ENCODE assay signal across 28 mouse cellular contexts in genomic region chr19:4451965-4452364, GRCm38 (mm10). TPM values are rescaled to one million over a fixed set of nuclear protein-coding genes. Genes with fewer than 3 reads are reported as not detected.
A peak's percentile ranks its signal among the peaks of the same experiment; 100 is the strongest.
DNase-seq lines count a peak whose midpoint lies in the region; ATAC-seq lines count a peak whose summit lies in the region.
"Had no signal": no experiment of that assay in that cellular context is flagged by ENCODE, and none has a peak within 500 bp of the region (broad histone marks: within the 10 kb centered on the region; RNA-seq: fewer than 3 reads in every experiment).

No protein-coding gene starts in this region.

- H3K27ac ChIP-seq in hindbrain, embryonic 13.5 days: no peak overlapping the region
- no peak overlapping the region for H3K27ac ChIP-seq in hindbrain, embryonic 11.5 days (ENCODE audit: low read depth, low read length)
- no peak overlapping the region for H3K27ac ChIP-seq in liver, embryonic 13.5 days
- H3K27ac ChIP-seq in embryonic facial prominence, embryonic 13.5 days: no peak overlapping the region
- H3K27ac ChIP-seq in intestine, embryonic 15.5 days: no peak overlapping the region
- H3K27ac ChIP-seq: forebrain, embryonic 10.5 days; heart, embryonic 15.5 days; limb, embryonic 15.5 days; midbrain, embryonic 10.5 days; neural tube, embryonic 15.5 days had no signal

- H3K4me1 ChIP-seq in hindbrain, embryonic 13.5 days (replicated peaks): peaks cover 14% of the 10 kb centered on the region
- no peaks in the 10 kb centered on the region; the same call in 1 of the 2 replicates for H3K4me1 ChIP-seq in hindbrain, embryonic 11.5 days (replicated peaks; ENCODE audit: control insufficient read depth, insufficient read depth, low read length)
- 0 out of 2 replicates have a peak, but pooled peaks cover 4% of the 10 kb centered on the region for H3K4me1 ChIP-seq in liver, embryonic 13.5 days (replicated peaks)
- peaks cover 22% of the 10 kb centered on the region for H3K4me1 ChIP-seq in embryonic facial prominence, embryonic 13.5 days
- H3K4me1 ChIP-seq in intestine, embryonic 15.5 days (replicated peaks): 0 out of 2 replicates have a peak, but pooled peaks cover 4% of the 10 kb centered on the region

- peaks cover under 1% of the 10 kb centered on the region; the same call in 1 of the 2 replicates for H3K27me3 ChIP-seq in hindbrain, embryonic 13.5 days
- H3K27me3 ChIP-seq in hindbrain, embryonic 11.5 days (ENCODE audit: control insufficient read depth, insufficient read depth, low read length): no peaks in the 10 kb centered on the region
- H3K27me3 ChIP-seq in liver, embryonic 13.5 days: peaks cover 4% of the 10 kb centered on the region; the same call in 1 of the 2 replicates
- no peaks in the 10 kb centered on the region for H3K27me3 ChIP-seq in embryonic facial prominence, embryonic 13.5 days
- H3K27me3 ChIP-seq in intestine, embryonic 15.5 days (replicated peaks): no peaks in the 10 kb centered on the region
- H3K27me3 ChIP-seq: limb, embryonic 15.5 days; neural tube, embryonic 15.5 days had no signal

- 23% methylated on average over 5 of the region's 5 CpGs for WGBS in hindbrain, embryonic 13.5 days
- WGBS in hindbrain, embryonic 11.5 days: 15% methylated on average over 5 of the region's 5 CpGs
- 35% methylated on average over 5 of the region's 5 CpGs for WGBS in liver, embryonic 13.5 days (ENCODE audit: insufficient replicate concordance)
- 17% methylated on average over 5 of the region's 5 CpGs for WGBS in embryonic facial prominence, embryonic 13.5 days
- whole genome bisulfite sequencing in intestine, embryonic 15.5 days: 48% methylated on average over 5 of the region's 5 CpGs

- ATAC-seq in cerebellum, adult (ENCODE audit: insufficient number of reproducible peaks, low FRiP score, low TSS enrichment): 0 out of 2 replicates have a peak, but pooled peaks have one; percentile 20
- no peak for ATAC-seq in hindbrain, embryonic 13.5 days (ENCODE audit: low FRiP score)
- no peak for ATAC-seq in hindbrain, embryonic 11.5 days (ENCODE audit: low FRiP score)
- ATAC-seq in liver, embryonic 13.5 days (ENCODE audit: low read depth): peak; percentile 29; the same call in 1 of the 2 replicates
- ATAC-seq in embryonic facial prominence, embryonic 13.5 days (ENCODE audit: insufficient number of reproducible peaks, insufficient read depth, low FRiP score, low TSS enrichment, low read depth): 0 out of 2 replicates have a peak, but pooled peaks have one; percentile 34
- ATAC-seq in intestine, embryonic 15.5 days: no peak
- ATAC-seq: forebrain, postnatal 0 days; inflammation-experienced regulatory T-cells, adult 6 months; midbrain, embryonic 16.5 days had no signal

- DNase-seq in cerebellum, postnatal 4 days (ENCODE audit: low spot score in 2 of 2): no peak
- no peak for DNase-seq in hindbrain, embryonic 11.5 days (ENCODE audit: low spot score)
- DNase-seq in liver, embryonic 13.5 days: no peak
- no peak for DNase-seq in liver
- DNase-seq: adrenal gland, postnatal 36 days; cerebellum, adult 11 months; cerebellum, postnatal 36 days; gastrocnemius, postnatal 14 days; heart, adult 11 months; heart, postnatal 4 days; kidney, adult 8-10 months; kidney, postnatal 14 days; lung, adult 18-20 months; lung, postnatal 10 days had no signal

- H3K36me3 ChIP-seq in hindbrain, embryonic 13.5 days: no peaks in the 10 kb centered on the region
- no peaks in the 10 kb centered on the region for H3K36me3 ChIP-seq in hindbrain, embryonic 11.5 days (ENCODE audit: control insufficient read depth, insufficient read depth, low read length)
- H3K36me3 ChIP-seq in liver, embryonic 13.5 days: no peaks in the 10 kb centered on the region
- no peaks in the 10 kb centered on the region for H3K36me3 ChIP-seq in embryonic facial prominence, embryonic 13.5 days
- H3K36me3 ChIP-seq in intestine, embryonic 15.5 days: no peaks in the 10 kb centered on the region
- H3K36me3 ChIP-seq: forebrain, embryonic 10.5 days; heart, embryonic 15.5 days; limb, embryonic 15.5 days; midbrain, embryonic 10.5 days; neural tube, embryonic 15.5 days had no signal

- H3K4me3 ChIP-seq in hindbrain, embryonic 13.5 days: no peak overlapping the region
- no peak overlapping the region for H3K4me3 ChIP-seq in hindbrain, embryonic 11.5 days (ENCODE audit: low read depth, low read length)
- no peak overlapping the region for H3K4me3 ChIP-seq in liver, embryonic 13.5 days (replicated peaks)
- no peak overlapping the region for H3K4me3 ChIP-seq in embryonic facial prominence, embryonic 13.5 days
- no peak overlapping the region for H3K4me3 ChIP-seq in intestine, embryonic 15.5 days (replicated peaks)
- H3K4me3 ChIP-seq: forebrain, embryonic 10.5 days; heart, embryonic 15.5 days; limb, embryonic 15.5 days; midbrain, embryonic 10.5 days; myocyte; neural tube, embryonic 15.5 days had no signal

- H3K4me2 ChIP-seq in hindbrain, embryonic 13.5 days: no peak overlapping the region
- H3K4me2 ChIP-seq in hindbrain, embryonic 11.5 days (replicated peaks; ENCODE audit: low read depth, low read length): no peak overlapping the region
- H3K4me2 ChIP-seq in liver, embryonic 13.5 days: no peak overlapping the region
- no peak overlapping the region for H3K4me2 ChIP-seq in embryonic facial prominence, embryonic 13.5 days
- H3K4me2 ChIP-seq in intestine, embryonic 15.5 days (replicated peaks): no peak overlapping the region
- H3K4me2 ChIP-seq: heart, embryonic 15.5 days; limb, embryonic 15.5 days; neural tube, embryonic 15.5 days had no signal

- H3K9me3 ChIP-seq in hindbrain, embryonic 13.5 days: no peaks in the 10 kb centered on the region
- no peaks in the 10 kb centered on the region for H3K9me3 ChIP-seq in hindbrain, embryonic 11.5 days (ENCODE audit: control insufficient read depth, low read length)
- H3K9me3 ChIP-seq in liver, embryonic 13.5 days (replicated peaks): no peaks in the 10 kb centered on the region
- H3K9me3 ChIP-seq in embryonic facial prominence, embryonic 13.5 days: no peaks in the 10 kb centered on the region
- no peaks in the 10 kb centered on the region for H3K9me3 ChIP-seq in intestine, embryonic 15.5 days
- H3K9me3 ChIP-seq: forebrain, embryonic 10.5 days; heart, embryonic 15.5 days; limb, embryonic 15.5 days; midbrain, embryonic 10.5 days; neural tube, embryonic 15.5 days had no signal

- peak overlapping the region; percentile 24; the same call in 1 of the 2 replicates for H3K9ac ChIP-seq in hindbrain, embryonic 13.5 days
- H3K9ac ChIP-seq in hindbrain, embryonic 11.5 days (ENCODE audit: low read depth, low read length): no peak overlapping the region
- no peak overlapping the region for H3K9ac ChIP-seq in liver, embryonic 13.5 days
- no peak overlapping the region for H3K9ac ChIP-seq in embryonic facial prominence, embryonic 13.5 days
- H3K9ac ChIP-seq in intestine, embryonic 15.5 days: no peak overlapping the region
- H3K9ac ChIP-seq: forebrain, postnatal 0 days; heart, embryonic 15.5 days; limb, embryonic 15.5 days; neural tube, embryonic 15.5 days had no signal

RNA-seq across cellular contexts. Expression of gene Rhod, which starts 12.7 kb away (rescaled TPM):
- polyA plus RNA-seq in hindbrain, embryonic 13.5 days (2015; fragmentation: Nextera tagmentation; extraction: Ambion mirVana): 7.0 and 7.8 TPM in 2 replicates
- polyA plus RNA-seq in hindbrain, embryonic 11.5 days (2014; fragmentation: Nextera tagmentation; extraction: Ambion mirVana): 14.0 and 15.2 TPM in 2 replicates
- polyA plus RNA-seq in liver, embryonic 13.5 days (2015; fragmentation: Nextera tagmentation; extraction: Ambion mirVana): 6.5 and 6.7 TPM in 2 replicates
- 39.2 and 42.7 TPM in 2 replicates for polyA plus RNA-seq in embryonic facial prominence, embryonic 13.5 days (2015; fragmentation: Nextera tagmentation; extraction: Ambion mirVana)
- polyA plus RNA-seq in intestine, embryonic 15.5 days (2015; fragmentation: Nextera tagmentation; extraction: Ambion mirVana): 20.0 and 21.6 TPM in 2 replicates

RNA-seq across cellular contexts. Expression of gene Syt12, which starts 25.3 kb away (rescaled TPM):
- polyA plus RNA-seq in hindbrain, embryonic 13.5 days (2015; fragmentation: Nextera tagmentation; extraction: Ambion mirVana): 2.9 and 3.6 TPM in 2 replicates
- polyA plus RNA-seq in hindbrain, embryonic 11.5 days (2014; fragmentation: Nextera tagmentation; extraction: Ambion mirVana): 0.91 and 0.99 TPM in 2 replicates
- 0.17 and 0.22 TPM in 2 replicates for polyA plus RNA-seq in liver, embryonic 13.5 days (2015; fragmentation: Nextera tagmentation; extraction: Ambion mirVana)
- polyA plus RNA-seq in embryonic facial prominence, embryonic 13.5 days (2015; fragmentation: Nextera tagmentation; extraction: Ambion mirVana): 2.0 and 2.3 TPM in 2 replicates
- polyA plus RNA-seq in intestine, embryonic 15.5 days (2015; fragmentation: Nextera tagmentation; extraction: Ambion mirVana): 0.33 and 0.46 TPM in 2 replicates

RNA-seq across cellular contexts. Expression of gene 2010003K11Rik, which starts 46.4 kb away (rescaled TPM):
- not detected in 2 replicates for polyA plus RNA-seq in hindbrain, embryonic 13.5 days (2015; fragmentation: Nextera tagmentation; extraction: Ambion mirVana)
- not detected in 2 replicates for polyA plus RNA-seq in hindbrain, embryonic 11.5 days (2014; fragmentation: Nextera tagmentation; extraction: Ambion mirVana)
- not detected in 2 replicates for polyA plus RNA-seq in liver, embryonic 13.5 days (2015; fragmentation: Nextera tagmentation; extraction: Ambion mirVana)
- not detected in 2 replicates for polyA plus RNA-seq in embryonic facial prominence, embryonic 13.5 days (2015; fragmentation: Nextera tagmentation; extraction: Ambion mirVana)
- polyA plus RNA-seq in intestine, embryonic 15.5 days (2015; fragmentation: Nextera tagmentation; extraction: Ambion mirVana): 7.6 and 9.7 TPM in 2 replicates
- polyA plus RNA-seq: forebrain, embryonic 10.5 days; forebrain, postnatal 0 days; heart, embryonic 15.5 days; inflammation-experienced regulatory T-cells, adult 6 months; limb, embryonic 15.5 days; midbrain, embryonic 10.5 days; midbrain, embryonic 16.5 days; thymus, postnatal 0 days had no signal

RNA-seq across cellular contexts. Expression of gene Kdm2a, which starts 53.9 kb away (rescaled TPM):
- 34.6 and 36.3 TPM in 2 replicates for polyA plus RNA-seq in hindbrain, embryonic 13.5 days (2015; fragmentation: Nextera tagmentation; extraction: Ambion mirVana)
- polyA plus RNA-seq in hindbrain, embryonic 11.5 days (2014; fragmentation: Nextera tagmentation; extraction: Ambion mirVana): 42.1 and 44.0 TPM in 2 replicates
- polyA plus RNA-seq in liver, embryonic 13.5 days (2015; fragmentation: Nextera tagmentation; extraction: Ambion mirVana): 10.9 and 15.4 TPM in 2 replicates
- 53.6 and 59.4 TPM in 2 replicates for polyA plus RNA-seq in embryonic facial prominence, embryonic 13.5 days (2015; fragmentation: Nextera tagmentation; extraction: Ambion mirVana)
- 37.5 and 38.9 TPM in 2 replicates for polyA plus RNA-seq in intestine, embryonic 15.5 days (2015; fragmentation: Nextera tagmentation; extraction: Ambion mirVana)

RNA-seq across cellular contexts. Expression of gene Pcx, which starts 58.3 kb away (rescaled TPM):
- polyA plus RNA-seq in hindbrain, embryonic 13.5 days (2015; fragmentation: Nextera tagmentation; extraction: Ambion mirVana): 22.5 and 24.3 TPM in 2 replicates
- 11.8 and 13.4 TPM in 2 replicates for polyA plus RNA-seq in hindbrain, embryonic 11.5 days (2014; fragmentation: Nextera tagmentation; extraction: Ambion mirVana)
- polyA plus RNA-seq in liver, embryonic 13.5 days (2015; fragmentation: Nextera tagmentation; extraction: Ambion mirVana): 31.4 and 35.1 TPM in 2 replicates
- 24.8 and 26.3 TPM in 2 replicates for polyA plus RNA-seq in embryonic facial prominence, embryonic 13.5 days (2015; fragmentation: Nextera tagmentation; extraction: Ambion mirVana)
- 11.8 and 15.0 TPM in 2 replicates for polyA plus RNA-seq in intestine, embryonic 15.5 days (2015; fragmentation: Nextera tagmentation; extraction: Ambion mirVana)

Comparison
In these comparisons a context has a peak if more than half of its experiments do, and no peak if none do; other contexts are left out.
1. ATAC-seq: peak in cerebellum, adult (single experiment), liver, embryonic 13.5 days (single experiment) and embryonic facial prominence, embryonic 13.5 days (single experiment); none in hindbrain, embryonic 13.5 days (single experiment), hindbrain, embryonic 11.5 days (single experiment) and intestine, embryonic 15.5 days (single experiment).